Mouse (Mus musculus) testis, postnatal 14 days (tissue): Measurements from ENCODE around the gene Rabgap1.
"Not testable (repeated sequence)": the region's sequence is repeated elsewhere in the genome, so short reads cannot be mapped to it uniquely, and the experiment has no call there.

ENCODE experiments used
- DNase-seq: peaks from one replicate; pipeline ENCODE4 v3.0.0; 2021; ENCODE audit warnings: low spot score

Gene Rabgap1

DNA sequence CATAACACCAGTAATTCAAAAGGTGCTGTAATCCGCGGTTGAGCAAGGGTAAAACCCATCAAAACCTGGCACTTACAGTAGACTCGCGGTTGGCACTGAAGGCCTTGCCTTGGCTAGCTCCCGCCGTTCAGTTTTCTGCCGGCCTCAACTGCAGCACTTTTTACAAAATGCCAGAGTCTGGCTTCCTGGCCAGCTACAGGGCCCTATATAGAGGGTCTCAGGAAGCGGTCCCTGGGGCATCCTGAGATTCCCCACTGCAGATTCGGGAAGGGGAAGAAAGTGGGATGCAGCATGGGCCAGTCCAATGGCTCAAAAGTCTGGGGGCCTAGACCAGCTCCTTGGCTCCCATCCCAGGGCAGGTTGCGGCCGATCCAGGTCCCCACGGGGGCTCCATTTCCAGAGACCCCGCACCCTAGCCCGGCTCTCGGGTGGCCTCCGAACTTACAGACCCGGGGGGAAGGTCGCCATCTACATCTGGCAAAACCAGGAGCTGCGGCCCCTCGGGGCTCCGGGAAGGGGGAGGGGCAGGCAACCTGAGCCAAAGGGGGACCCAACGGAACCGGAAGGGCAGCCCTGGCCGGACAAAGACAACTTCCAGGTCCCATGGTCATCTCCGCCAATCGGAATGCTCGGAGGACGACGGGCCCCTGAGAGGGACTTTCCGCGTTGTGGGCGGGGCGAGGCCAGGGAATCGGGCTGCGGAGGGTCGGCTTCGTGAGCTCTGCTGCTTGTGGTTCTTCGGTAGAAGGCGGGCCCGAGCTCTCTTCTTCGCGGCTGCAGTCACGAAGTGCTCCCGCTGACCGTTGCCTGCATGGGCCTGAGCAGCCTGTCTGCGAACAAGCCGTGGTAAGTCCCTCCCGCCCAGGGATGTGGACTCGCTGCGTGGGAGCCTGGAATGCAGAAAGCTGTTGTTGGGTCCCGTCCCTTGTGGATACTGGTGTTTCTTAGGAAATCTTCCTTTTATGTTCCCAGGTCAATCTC is at the start of gene Rabgap1, which contains the start of the genes Zbtb26 and Zbtb6:
TSS of gene Rabgap1 (plus strand) at position 669 of the 981 bp plus-strand sequence.
TSS of gene Zbtb26 (minus strand) at position 525 of the 981 bp plus-strand sequence.
TSS of gene Zbtb6 (minus strand) at position 561 of the 981 bp plus-strand sequence.
- DNase-seq: peak; percentile 96

DNA sequence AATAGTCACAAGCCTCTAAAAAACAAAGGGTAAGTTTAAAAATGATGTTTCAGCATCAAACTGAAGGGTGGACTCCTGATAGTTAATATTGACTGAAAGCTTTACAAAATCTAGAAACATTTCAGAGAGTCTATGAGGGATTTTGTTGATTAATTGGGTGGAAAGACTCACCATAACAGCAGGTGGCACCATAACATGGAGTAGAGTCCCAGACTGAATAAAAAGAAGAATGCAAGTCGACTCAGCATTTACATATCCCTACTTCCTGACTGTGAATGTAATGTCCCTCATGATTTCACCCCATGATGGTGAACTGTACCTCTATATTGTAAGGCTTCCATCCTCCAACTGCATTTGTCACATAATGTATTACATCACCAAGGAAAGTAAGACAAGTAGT is 47.5 kb upstream of the Rabgap1 start:
- DNase-seq: no peak

DNA sequence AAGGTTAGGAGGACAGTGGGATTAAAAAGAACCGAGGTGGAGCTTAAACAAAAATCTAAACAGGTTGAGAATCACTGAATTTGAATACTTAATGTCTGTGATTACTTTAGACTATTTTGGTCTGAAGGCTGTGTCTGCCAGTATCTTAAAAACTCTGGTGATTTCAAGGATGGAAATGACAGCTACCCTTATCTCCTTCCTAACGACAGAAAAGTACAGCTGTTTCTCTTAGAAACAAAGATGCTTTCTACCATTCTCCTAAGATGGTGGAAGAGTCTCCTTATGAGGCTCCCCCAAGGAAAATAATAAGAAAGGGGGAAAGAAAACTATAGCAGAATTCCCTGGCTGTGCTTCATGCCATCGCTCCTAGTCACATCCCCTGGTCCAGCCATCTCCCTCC is 21.2 kb upstream of the Rabgap1 start:
- no peak for DNase-seq

DNA sequence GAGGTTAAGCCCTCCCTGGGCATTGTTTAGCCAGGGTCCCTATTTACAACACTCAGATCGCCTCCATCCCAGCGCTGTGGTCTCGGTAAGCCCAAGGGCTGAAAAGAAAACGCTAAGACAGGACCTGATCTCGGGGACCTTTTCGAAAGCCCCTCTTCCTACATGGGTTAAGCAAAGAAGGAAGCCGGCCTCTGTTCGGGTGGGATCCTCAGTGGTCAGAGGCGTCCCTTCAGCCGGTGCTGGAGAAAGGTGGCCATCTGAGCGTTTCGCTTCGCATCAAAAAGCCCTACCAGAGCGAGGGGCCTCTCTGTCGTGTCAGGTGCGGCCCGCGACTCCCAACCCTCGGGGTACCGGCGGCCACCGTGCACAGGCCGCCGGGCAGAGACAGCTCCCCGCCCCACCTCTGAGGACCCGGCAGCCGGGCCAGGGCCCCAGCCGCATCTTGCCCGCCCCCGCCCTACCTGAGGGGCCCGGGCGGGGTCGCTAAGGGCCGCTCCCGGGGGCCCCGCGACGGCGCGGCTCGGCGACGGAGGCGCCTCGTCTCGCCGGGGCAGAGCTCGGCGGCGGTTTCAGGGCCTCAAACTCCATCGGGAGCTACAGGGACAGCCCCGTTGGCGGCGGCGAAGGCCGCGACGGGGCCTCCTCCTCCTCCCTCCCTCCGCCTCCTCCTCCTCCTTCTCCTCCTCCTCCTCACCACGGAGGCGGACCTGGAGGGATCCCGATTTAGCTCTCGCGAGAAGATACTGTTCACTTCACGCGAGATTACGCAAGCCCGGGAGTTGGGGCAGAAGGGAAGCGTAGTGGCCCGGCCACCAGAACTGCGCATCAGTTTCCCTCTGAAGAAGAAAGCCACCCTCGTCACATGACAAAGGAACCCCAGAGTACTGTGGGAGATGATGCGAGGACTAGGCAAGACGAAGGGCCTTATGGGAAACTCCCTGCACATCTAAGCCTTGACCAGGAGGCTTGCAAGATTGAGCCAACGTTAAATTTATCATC is 20.5 kb upstream of the Rabgap1 start, which contains the start of gene Rc3h2:
TSS of gene Rc3h2 (minus strand) at position 598 of the 999 bp plus-strand sequence.
- DNase-seq: peak; percentile 96

DNA sequence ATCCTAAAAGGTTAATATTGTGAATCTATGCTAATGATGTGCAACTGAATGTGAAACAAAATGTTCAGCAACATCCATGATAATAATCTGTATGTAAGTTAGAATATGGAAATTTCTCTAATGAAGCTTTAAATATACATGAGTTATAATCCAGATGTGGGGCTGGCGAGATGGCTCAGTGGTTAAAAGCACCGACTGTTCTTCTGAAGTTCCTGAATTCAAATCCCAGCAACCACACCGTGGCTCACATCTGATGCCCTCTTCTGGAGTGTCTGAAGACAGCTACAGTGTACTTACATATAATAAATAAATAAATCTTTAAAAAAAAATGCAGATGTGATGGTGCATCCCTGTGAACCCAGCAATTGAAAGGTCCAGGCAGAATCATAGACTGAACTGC is 19.4 kb upstream of the Rabgap1 start:
- DNase-seq: no peak

DNA sequence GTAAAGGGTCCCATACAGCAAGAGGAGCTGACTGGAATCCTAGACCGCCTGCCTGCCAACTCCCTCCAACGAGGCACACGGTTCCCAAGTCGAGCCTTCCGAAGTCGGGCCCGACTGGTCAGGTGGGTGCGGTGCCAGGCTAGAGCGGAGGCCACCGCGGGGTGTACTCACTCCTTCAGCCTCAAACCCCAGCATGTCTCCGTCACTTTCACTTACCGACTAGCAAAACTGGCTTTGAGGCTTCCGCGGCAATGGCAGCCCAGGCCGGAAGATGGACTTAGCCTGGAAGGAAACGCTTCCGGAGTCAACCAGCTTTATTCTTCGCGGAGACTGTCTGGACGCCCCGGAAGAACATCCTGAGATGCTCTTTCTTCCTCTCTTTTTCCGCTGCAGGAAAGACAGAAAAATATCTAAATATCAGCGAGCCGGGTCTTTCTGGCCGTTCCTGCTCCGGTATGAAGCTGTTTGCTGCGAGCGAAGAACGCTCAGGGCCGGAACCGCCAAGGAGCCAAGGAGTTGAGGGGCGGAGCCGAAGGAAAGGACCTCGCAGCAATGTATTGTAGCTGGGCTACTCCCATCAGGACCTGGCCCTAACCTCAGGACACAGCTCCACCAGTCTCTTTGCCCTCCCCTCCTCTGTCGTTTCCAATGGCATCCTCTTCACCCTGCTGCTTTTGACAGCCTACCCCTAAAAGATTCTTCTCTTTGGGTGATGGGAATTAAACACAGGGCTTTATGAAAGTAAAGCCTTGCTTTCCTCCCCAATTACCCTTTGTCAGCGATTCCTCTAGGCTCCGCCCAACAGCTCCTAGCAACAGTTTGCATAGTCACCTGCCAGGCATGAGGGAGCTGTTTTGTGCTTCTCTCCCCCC is 12.2 kb upstream of the Rabgap1 start:
- DNase-seq: peak; percentile 86

DNA sequence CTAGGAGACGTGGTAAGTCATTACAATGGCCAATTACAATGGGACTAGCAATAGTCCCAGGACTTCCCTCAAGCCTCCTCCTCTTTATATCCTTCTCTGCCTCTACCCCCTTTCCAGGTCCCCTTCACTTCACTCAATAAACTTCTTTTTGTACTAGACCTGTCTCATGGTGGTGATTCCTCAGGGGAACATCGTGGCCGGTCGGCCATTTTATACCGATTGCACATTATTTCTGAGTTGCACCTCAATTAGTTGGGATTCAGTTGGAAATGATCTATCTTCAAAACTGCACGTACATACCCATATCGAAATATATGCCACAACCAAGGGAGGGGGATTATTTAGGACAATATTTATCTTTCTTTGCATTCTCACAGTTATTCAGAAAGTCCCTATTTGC is 11.5 kb upstream of the Rabgap1 start:
- DNase-seq: no peak

DNA sequence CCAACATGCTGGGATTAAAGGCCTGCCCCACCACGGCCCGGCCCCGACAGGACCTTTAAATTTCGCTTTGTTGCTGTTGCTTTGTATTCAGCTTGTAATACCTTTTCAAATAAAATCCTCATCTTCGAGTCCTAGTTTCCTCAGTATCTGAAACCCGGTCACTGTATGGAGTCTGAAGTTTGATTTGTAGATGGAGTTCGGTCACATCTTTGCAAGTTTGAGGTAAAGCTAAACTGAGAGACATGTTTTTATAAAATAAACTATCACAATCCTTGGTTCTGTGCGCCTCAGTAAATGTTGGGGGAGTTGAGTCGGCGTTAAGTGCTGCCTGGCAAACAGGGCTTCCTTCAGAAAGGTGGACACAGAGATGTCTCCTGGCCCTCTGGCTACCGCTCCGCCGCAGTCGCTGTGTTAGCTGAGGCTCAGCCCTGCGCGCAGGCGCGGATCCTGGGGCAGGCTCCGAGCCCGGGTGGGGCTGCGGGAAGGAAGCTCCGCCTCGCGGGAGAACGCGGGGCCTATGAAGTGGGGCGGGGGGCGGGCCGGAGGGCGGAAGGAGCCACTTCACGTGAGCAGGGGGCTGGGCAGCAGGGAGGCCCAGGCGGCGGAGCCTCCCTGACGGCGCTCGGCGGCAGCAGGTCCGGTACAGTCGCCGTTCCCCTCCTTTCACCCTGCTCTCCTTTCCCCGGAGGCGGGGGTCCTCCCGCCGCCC is 8.7 kb downstream of the Rabgap1 start:
- DNase-seq: peak; percentile 95

DNA sequence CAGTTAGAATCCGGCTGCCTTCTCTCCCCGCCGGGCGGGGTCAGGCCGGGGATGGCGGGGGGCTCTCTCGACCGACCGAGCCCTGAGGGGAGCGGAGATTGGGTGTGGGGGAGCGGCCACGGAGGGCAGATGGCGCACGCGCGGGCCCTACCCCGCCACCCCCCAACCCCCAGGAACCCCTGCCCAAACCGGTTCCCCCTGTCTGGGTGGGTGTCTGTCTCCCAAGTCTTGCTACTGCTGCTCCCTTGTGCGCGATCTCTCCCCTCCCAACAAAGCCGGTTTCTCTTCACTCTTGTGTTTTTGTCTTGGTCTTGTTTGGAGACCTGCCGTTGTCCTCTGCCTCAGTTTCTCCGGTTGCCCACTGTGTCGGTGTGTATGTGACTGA is 9.3 kb downstream of the Rabgap1 start:
- no peak for DNase-seq

DNA sequence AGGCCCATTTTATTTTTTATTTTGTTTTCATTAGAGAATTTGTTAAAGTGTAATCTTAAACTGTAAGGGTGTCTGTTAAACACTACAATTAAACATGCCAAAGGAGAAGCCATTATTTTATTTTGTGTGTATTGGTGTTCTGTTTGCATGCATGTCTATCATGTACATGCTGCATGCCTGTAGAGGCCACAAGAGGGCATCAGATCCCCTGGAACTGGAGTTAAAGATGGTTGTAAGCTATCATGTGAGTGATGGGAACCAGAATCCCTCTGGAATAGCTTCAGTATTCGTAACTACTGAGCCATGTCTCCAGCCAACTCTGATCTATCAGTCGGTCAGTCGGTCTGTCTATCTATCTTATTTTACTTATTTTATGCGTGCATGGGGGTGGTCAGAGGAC is 17.6 kb downstream of the Rabgap1 start:
- no peak for DNase-seq

DNA sequence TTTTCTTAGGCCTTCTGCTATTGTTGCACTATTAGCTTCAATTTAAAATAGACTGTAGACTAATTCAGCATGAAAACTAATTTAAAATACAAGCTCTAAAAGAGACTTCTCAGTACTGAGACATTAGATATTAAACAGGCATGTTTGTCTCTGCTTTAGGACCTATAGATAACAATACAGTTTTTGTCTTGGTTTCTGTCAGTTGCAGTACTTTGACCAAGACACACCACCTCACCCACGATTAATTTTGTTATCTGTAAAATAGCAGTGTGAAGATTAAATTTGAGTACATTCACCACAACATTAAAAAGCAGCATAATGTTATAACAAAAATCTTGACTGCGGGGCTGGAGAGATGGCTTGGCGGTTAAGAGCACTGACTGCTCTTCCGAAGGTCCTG is 23.2 kb downstream of the Rabgap1 start:
- DNase-seq: no peak

DNA sequence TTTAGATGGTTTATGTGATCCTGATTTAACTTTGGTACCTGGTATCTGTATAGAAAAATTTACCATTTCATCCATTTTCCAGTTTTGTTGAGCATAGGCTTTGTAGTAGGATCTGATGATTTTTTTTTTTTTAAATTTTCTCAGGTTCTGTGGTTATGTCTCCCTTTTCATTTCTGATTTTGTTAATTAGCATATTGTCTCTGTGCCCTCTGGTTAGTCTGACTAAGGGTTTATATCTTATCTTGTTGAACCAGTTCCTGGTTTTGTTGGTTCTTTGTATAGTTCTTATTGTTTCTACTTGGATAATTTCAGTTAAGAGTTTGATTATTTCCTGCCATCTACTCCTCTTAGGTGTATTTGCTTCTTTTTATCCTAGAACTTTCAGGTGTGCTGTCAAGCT is 36.5 kb downstream of the Rabgap1 start:
- no peak for DNase-seq

DNA sequence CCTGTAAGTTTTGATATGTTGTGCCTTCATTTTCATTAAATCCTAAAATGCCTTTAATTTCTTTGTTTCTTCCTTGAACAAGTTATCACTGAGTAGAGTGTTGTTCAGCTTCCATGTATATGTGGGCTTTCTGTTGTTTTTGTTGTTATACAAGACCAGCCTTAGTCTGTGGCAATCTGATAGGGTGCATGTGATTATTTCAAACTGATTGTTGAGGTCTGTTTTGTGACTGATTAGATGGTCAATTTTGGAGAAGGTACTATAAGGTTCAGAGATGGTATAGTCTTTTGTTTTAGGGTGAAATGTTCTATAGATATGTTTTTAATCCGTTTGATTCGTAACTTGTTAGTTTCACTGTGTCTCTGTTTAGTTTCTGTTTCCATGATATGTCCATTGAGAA is 37.0 kb downstream of the Rabgap1 start:
- no peak for DNase-seq

DNA sequence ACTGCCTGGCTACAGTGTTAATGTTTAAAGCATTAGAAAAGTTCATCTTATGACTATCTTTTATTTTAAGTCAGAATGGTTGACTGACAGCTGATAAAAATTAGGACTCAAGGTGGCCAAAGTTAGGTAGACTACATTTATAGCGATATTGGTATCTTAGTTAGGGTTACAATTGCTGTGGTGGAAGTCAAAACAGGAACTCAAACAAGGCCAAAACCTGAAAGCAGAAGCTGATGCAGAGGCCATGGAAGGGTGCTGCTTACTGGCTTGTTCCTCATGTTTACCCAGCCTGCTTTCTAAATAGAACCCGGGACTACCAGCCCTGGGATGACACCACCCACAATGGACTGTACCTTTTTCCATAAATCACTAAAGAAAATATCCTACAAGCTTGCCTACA is 41.1 kb downstream of the Rabgap1 start:
- no peak for DNase-seq

DNA sequence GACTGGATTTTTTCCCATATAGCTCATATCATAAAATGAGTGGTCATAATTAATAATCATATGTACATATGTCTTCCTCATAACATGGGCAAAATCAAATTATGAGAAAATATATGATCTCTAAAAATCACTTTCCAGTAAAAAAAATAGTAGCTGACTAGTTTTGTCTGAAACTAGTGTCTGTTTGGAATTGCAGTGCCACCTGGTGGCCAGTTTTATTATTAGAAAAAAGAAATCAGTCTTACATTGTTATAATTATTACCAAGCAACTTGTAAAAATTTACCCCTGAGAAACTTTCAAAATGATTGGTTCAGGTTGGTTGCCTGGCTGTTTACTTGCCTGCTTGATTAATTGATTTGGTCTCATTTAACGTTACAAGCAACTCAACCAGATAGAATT is 42.3 kb downstream of the Rabgap1 start:
- no peak for DNase-seq

DNA sequence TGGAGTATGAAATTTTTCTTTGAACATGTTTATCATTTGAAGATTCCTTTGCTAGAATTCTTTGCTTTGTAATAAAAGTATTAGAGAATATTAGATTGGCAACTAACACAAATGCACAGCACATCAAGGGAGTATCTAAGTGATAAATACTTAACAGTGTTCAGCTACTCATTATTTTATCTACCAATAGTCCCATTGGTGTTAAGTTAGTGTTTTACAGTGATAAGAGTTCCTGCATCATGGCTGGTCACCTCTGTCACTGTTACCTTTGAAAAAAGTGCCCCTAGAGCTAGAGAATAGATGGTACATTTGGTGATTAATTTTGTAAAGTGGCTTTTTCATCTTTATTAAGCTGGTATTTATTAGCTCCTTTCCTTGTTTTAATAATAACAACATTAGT is 43.3 kb downstream of the Rabgap1 start:
- no peak for DNase-seq

DNA sequence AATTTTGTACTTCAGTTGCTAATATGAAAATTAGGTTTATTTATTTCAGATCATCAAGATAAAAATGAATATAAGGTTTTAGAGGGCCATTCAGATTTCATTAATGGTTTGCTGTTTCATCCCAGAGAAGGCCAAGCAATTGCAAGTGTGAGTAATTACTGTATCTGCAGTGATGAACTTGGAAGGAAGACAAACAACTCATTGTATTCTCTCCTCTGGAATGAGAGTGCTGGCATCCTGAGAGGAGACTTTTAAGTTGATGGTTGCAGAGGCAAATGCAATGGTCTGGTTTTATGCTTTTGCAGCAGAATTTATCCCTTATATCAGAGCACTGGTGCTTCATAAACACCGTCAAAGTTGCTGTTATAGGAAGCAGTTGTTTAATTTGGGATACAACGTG is 45.9 kb downstream of the Rabgap1 start:
- no peak for DNase-seq

DNA sequence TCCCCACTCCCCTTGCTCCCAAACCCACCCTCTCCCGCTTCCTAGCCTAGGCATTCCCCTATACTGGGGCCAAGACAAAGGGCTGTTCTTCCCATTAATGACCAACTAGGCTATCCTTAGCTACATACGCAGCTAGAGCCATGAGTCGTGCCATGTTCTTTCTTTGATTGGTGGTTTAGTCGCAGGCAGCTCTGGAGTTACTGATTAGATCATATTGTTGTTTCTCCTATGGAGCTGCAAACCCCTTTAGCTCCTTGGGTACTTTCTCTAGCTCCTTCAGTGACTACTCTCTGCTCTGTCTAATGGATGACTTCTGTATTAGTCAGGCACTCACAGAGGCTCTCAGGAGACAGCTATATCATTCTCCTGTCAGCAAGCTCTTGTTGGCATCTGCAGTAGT is 54.2 kb downstream of the Rabgap1 start:
- no peak for DNase-seq

DNA sequence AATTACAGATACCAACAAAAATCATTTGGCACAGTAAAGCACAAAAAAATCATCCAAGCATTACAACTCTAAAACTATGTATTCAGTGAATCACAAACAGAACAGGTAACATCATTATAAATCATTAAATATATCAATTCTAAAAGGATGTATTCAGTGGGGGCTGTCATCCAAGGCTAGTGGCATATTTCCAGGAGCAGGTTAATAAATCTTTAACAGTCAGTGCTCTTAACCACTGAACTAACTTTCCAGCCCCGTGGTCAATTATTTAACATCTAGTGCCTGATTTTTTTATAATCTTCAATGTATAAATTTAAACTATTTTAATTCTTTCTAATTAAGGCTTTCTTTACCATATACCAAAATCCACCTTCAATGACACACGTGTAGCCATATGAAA is 62.8 kb downstream of the Rabgap1 start:
- DNase-seq: not testable (repeated sequence)

DNA sequence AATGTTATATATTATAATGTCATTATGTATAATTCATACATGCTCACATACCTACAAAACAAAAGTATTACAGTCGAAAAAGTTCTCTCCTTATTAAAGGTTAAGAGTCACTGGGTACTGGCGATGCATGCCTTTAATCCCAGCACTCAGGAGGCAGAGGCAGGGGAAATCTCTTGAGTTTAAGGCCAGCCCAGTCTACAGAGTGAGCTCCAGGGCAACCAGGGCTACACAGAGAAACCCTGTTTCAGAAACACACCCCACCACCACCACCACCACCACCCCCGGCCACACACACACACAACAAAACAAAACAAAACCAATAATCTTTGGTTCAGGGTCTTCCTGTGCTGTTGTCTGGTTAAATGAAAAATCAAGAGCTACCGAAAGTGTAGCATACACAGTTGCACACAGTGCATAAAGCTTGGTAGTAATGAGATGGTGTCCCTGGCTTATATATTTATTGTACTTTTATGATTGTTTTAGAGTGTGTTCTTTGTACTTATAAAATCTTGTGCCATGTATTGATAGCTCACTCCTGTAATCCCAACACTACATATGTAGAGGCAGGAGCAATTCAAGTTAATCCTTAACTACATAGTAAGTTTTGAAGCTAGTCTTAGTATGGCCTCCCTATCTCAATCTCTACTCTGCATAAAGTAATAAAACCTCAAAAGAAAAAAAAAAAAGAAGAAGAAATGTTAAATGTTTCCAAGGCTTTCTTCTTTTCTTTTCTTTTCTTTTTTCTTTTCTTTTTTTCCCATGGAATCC is 68.2 kb downstream of the Rabgap1 start:
- no peak for DNase-seq
